Mouse (Mus musculus): ENCODE measurements around the gene Fank1. TPM values are rescaled to one million over a fixed set of nuclear protein-coding genes. Genes with fewer than 3 reads are reported as not detected.
"Not testable (repeated sequence)": the region's sequence is repeated elsewhere in the genome, so short reads cannot be mapped to it uniquely, and the experiment has no call there.

The Fank1 gene
- polyA plus RNA-seq, 1 experiment = 0.09 TPM

DNA sequence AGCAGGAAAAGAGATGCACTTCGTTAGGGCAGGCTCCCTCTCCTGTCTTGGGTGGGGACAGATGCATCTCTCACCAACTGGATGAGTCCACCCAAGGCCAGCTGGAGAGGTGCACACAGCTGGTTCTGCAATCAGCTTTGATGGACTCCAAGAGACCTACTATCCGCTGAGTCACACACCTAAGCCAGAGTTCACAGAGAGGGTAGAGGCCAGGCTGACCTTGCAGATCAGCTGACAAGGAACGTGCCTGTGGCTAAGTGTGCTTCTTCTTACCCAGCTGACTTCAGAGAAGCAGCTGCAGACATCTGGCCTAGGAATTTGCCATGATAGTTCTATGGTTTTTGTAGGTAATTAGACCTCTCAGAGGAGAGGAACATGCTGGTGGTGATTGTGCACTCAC lies 86.5 kb downstream of the Fank1 start:
- Histone ChIP-seq H3K4me1 (ENCODE audit: control insufficient read depth, insufficient read depth, low read length) (no peaks in the 10 kb centered on the region), H3K36me3 (ENCODE audit: control insufficient read depth, insufficient read depth, low read length) (no peaks in the 10 kb centered on the region), H3K4me3 (ENCODE audit: insufficient read depth, low read depth, low read length) (no peak overlapping the region), H3K27me3 (replicated peaks; ENCODE audit: control insufficient read depth, insufficient read depth, low read length) (no peaks in the 10 kb centered on the region), H3K27ac (ENCODE audit: insufficient read depth, low read depth, low read length) (no peak overlapping the region)
- TF ChIP-seq CTCF (conservative IDR thresholded peaks at IDR 0.05; ENCODE audit: insufficient read depth, insufficient read length, low read depth, low read length) (no peak), POLR2A (IDR thresholded peaks at IDR 0.05; ENCODE audit: low read depth, low read length) (no peak)
- no peak for DNase-seq
- 78% methylated on average over 3 of the region's 3 CpGs for WGBS

DNA sequence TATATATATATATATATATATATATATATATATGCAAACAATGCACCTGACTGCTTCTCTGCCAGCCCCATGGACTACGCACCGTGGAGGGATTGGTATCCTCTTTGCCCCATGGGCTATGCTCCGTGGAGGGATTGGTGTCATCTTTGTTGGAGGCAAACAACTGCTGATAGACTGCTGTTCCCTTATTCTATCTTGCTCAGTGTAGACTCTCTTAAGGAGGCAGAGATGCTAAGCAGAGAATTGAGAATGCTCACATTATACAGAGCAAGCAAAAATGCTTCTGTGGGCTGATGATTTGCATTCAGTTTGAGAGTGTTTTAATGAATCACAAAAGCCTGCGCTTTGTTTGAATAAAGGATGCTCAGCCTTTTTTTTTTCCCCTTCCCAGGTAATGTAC lies 87.0 kb downstream of the Fank1 start:
- Histone ChIP-seq H3K27ac (ENCODE audit: insufficient read depth, low read depth, low read length) (no peak overlapping the region), H3K4me3 (ENCODE audit: insufficient read depth, low read depth, low read length) (no peak overlapping the region), H3K4me1 (ENCODE audit: control insufficient read depth, insufficient read depth, low read length) (no peaks in the 10 kb centered on the region), H3K36me3 (ENCODE audit: control insufficient read depth, insufficient read depth, low read length) (no peaks in the 10 kb centered on the region), H3K27me3 (replicated peaks; ENCODE audit: control insufficient read depth, insufficient read depth, low read length) (no peaks in the 10 kb centered on the region)
- no peak for TF ChIP-seq POLR2A (IDR thresholded peaks at IDR 0.05; ENCODE audit: low read depth, low read length)
- TF ChIP-seq CTCF (conservative IDR thresholded peaks at IDR 0.05; ENCODE audit: insufficient read depth, insufficient read length, low read depth, low read length) = no peak
- 90% methylated on average over 4 of the region's 4 CpGs for WGBS
- DNase-seq = no peak

DNA sequence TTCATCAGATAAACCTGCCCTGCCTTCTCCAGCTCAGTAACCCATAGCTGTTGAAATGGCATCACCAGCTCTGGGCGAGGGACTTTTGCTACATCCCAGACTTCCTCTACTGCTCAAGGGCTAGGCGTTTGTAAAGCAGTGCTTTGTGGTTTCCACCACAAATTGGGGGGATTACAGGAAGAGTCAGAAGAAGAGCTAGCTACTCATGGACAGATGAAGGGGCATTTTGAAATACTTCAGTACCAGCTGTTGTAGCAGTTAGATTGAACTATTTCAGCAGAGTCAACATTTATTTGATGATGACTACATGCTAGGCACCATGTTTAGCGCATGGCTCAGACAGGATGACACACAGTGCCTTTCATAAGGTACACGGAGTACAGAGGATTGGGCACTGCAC lies 93.6 kb downstream of the Fank1 start:
- no peaks in the 10 kb centered on the region for H3K36me3 ChIP-seq (ENCODE audit: control insufficient read depth, insufficient read depth, low read length)
- no peak overlapping the region for H3K4me3 ChIP-seq (ENCODE audit: insufficient read depth, low read depth, low read length)
- WGBS = 85% methylated on average over 4 of the region's 4 CpGs
- no peak for DNase-seq
- TF ChIP-seq POLR2A (IDR thresholded peaks at IDR 0.05; ENCODE audit: low read depth, low read length) (no peak), CTCF (conservative IDR thresholded peaks at IDR 0.05; ENCODE audit: insufficient read depth, insufficient read length, low read depth, low read length) (no peak)
- H3K4me1 ChIP-seq (ENCODE audit: control insufficient read depth, insufficient read depth, low read length) = no peaks in the 10 kb centered on the region
- H3K27me3 ChIP-seq (replicated peaks; ENCODE audit: control insufficient read depth, insufficient read depth, low read length) = no peaks in the 10 kb centered on the region
- H3K27ac ChIP-seq (ENCODE audit: insufficient read depth, low read depth, low read length) = no peak overlapping the region

DNA sequence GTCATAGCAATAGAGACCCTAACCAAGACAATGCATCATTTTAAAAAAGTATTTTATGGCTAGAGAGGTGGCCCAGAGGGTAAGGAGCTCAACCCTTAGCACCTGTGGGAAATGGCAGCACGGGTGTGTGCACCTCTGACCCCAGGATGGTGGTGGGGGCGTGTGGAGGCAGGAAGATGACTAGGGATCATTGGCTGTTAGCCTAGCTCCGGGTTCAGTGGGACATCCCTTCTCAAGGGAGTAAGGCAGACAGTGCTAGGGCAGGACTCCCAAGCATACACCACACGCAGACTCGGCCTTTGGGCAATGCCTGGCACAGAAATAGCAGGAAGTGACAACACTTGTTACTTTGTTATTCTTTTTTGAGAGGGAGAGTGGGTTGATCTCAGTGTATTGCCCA lies 96.0 kb downstream of the Fank1 start:
- H3K4me3 ChIP-seq (ENCODE audit: insufficient read depth, low read depth, low read length) = no peak overlapping the region

DNA sequence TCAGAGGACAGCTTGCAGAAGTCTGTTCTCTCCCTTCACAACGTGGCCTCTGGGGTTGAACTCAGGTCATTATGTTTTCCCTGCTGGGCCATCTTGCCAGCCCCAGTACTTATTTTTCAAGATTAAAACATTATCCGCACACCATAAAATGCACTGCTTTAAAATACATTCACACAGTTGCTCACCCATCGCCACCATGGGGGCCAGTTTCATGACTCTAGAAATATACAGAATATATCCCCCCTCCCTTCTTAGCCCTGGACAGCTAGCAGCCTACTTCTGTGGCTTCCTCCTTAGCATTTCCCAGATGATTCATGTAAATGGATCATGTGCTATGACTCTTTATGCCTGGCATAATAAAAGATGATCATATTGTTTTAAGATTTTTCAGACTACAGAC lies 99.5 kb downstream of the Fank1 start:
- no peak overlapping the region for H3K27ac ChIP-seq (ENCODE audit: insufficient read depth, low read depth, low read length)
- no peak for TF ChIP-seq CTCF (conservative IDR thresholded peaks at IDR 0.05; ENCODE audit: insufficient read depth, insufficient read length, low read depth, low read length)
- TF ChIP-seq POLR2A (IDR thresholded peaks at IDR 0.05; ENCODE audit: low read depth, low read length) = no peak
- no peaks in the 10 kb centered on the region for H3K27me3 ChIP-seq (replicated peaks; ENCODE audit: control insufficient read depth, insufficient read depth, low read length)
- no peak for DNase-seq
- no peaks in the 10 kb centered on the region for H3K4me1 ChIP-seq (ENCODE audit: control insufficient read depth, insufficient read depth, low read length)
- 81% methylated on average over 3 of the region's 3 CpGs for WGBS
- H3K4me3 ChIP-seq (ENCODE audit: insufficient read depth, low read depth, low read length) = no peak overlapping the region
- H3K36me3 ChIP-seq (ENCODE audit: control insufficient read depth, insufficient read depth, low read length) = no peaks in the 10 kb centered on the region

More for the DNA sequence above, 96.0 kb downstream of the Fank1 start:
- no peaks in the 10 kb centered on the region for H3K36me3 ChIP-seq (ENCODE audit: control insufficient read depth, insufficient read depth, low read length)
- no peak for DNase-seq
- H3K27me3 ChIP-seq (replicated peaks; ENCODE audit: control insufficient read depth, insufficient read depth, low read length) = no peaks in the 10 kb centered on the region
- no peaks in the 10 kb centered on the region for H3K4me1 ChIP-seq (ENCODE audit: control insufficient read depth, insufficient read depth, low read length)
- TF ChIP-seq CTCF (conservative IDR thresholded peaks at IDR 0.05; ENCODE audit: insufficient read depth, insufficient read length, low read depth, low read length) (no peak), POLR2A (IDR thresholded peaks at IDR 0.05; ENCODE audit: low read depth, low read length) (no peak)
- 75% methylated on average over 5 of the region's 5 CpGs for WGBS
- H3K27ac ChIP-seq (ENCODE audit: insufficient read depth, low read depth, low read length) = no peak overlapping the region

DNA sequence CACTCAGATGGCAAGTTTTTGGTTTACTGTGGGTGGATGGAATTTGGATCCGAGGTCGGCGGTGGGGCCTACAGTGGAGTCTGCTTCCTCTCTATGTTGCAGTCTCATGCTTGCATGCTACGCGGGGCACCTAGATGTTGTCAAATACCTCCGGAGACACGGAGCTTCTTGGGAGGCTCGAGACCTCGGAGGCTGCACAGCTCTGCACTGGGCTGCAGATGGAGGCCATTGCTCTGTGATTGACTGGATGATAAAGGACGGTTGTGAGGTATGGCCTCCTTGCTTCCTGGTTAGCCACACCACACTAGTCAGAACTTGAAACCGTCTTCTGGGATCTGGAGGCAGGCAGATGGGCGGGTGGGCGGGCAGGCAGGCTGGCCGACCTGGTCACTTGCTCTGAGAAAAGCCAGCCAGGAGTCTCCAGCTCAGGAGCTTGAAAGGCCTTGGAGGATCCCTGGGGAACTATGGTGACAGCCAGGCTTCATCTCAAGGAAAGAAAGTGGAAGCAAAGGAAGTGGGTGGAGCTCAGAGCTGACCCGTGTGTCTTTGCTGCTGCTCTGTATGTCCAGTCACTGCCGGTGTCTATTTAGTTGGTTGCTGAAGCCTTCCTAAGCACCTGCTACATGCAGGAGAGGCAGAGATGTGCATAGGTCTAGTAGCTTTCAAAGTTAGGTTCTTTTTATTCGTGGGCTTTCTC lies 100.1 kb downstream of the Fank1 start:
- Histone ChIP-seq H3K27me3 (replicated peaks; ENCODE audit: control insufficient read depth, insufficient read depth, low read length) (no peaks in the 10 kb centered on the region), H3K36me3 (ENCODE audit: control insufficient read depth, insufficient read depth, low read length) (no peaks in the 10 kb centered on the region), H3K27ac (ENCODE audit: insufficient read depth, low read depth, low read length) (no peak overlapping the region), H3K4me3 (ENCODE audit: insufficient read depth, low read depth, low read length) (no peak overlapping the region), H3K4me1 (ENCODE audit: control insufficient read depth, insufficient read depth, low read length) (no peaks in the 10 kb centered on the region)
- 66% methylated on average over 17 of the region's 17 CpGs for WGBS
- DNase-seq = peak; percentile 9
- TF ChIP-seq CTCF (conservative IDR thresholded peaks at IDR 0.05; ENCODE audit: insufficient read depth, insufficient read length, low read depth, low read length) (no peak), POLR2A (IDR thresholded peaks at IDR 0.05; ENCODE audit: low read depth, low read length) (no peak)

DNA sequence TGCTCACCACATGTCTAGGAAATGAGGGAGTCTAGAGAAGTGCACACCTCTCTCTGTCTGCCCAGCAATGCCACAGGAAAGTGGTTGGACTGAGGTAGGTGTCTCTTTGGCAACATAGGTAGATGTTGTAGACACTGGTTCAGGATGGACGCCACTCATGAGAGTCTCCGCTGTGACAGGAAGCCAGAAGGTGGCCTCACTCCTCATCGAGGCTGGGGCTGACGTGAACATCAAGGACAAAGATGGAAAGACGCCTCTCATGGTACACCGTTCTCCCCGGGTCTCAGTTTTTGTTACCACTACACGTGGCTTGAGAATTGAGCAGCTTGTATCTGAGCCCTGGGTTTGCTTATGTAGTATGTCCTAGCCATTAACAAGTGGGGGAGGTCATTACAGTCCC lies 103.1 kb downstream of the Fank1 start:
- no peak for DNase-seq
- no peak for TF ChIP-seq CTCF (conservative IDR thresholded peaks at IDR 0.05; ENCODE audit: insufficient read depth, insufficient read length, low read depth, low read length)
- no peak for TF ChIP-seq POLR2A (IDR thresholded peaks at IDR 0.05; ENCODE audit: low read depth, low read length)
- 81% methylated on average over 8 of the region's 8 CpGs for WGBS
- no peak overlapping the region for H3K27ac ChIP-seq (ENCODE audit: insufficient read depth, low read depth, low read length)
- no peak overlapping the region for H3K4me3 ChIP-seq (ENCODE audit: insufficient read depth, low read depth, low read length)
- no peaks in the 10 kb centered on the region for H3K36me3 ChIP-seq (ENCODE audit: control insufficient read depth, insufficient read depth, low read length)
- H3K27me3 ChIP-seq (replicated peaks; ENCODE audit: control insufficient read depth, insufficient read depth, low read length) = no peaks in the 10 kb centered on the region
- no peaks in the 10 kb centered on the region for H3K4me1 ChIP-seq (ENCODE audit: control insufficient read depth, insufficient read depth, low read length)

DNA sequence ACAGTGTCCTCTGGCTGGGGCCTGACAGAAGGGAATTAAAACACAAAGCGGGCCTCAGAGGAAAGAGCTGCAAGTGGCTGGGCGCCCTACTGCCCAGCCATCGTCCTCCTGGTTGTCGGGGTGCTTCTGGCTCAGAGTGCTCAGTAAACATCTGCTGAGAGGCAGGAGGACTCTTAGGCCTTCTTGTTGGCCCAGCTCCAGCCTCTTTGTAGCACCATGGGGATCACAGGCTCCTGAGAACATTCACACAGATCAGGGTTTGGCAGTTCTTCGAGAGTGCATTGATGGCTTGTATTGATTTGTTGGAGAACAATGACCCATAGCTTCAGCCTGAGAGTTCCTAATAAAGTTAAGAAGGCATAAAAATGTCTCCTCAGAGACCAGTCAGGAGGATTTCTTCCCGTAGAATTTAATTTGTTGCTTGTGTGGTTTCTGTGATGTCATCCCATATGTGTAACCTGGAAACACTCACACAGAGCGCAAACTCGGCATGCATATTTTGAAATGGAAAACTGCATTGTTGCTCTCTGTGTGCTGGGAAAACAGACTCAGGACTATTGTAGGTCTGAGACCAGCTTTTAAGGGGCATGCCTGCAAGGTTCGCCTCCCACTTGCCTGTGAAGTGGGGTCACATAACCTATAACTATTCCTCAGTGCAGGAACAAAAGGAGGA lies 108.2 kb downstream of the Fank1 start:
- H3K4me1 ChIP-seq (ENCODE audit: control insufficient read depth, insufficient read depth, low read length); H3K27ac ChIP-seq (ENCODE audit: insufficient read depth, low read depth, low read length); DNase-seq; H3K27me3 ChIP-seq (replicated peaks; ENCODE audit: control insufficient read depth, insufficient read depth, low read length); H3K36me3 ChIP-seq (ENCODE audit: control insufficient read depth, insufficient read depth, low read length); H3K4me3 ChIP-seq (ENCODE audit: insufficient read depth, low read depth, low read length): not testable (repeated sequence)
- 81% methylated on average over 5 of the region's 9 CpGs for WGBS
